Mouse (Mus musculus): ENCODE measurements around the gene Tcf7. TPM values are rescaled to one million over a fixed set of nuclear protein-coding genes. Genes with fewer than 3 reads are reported as not detected.

Gene Tcf7
- polyA plus RNA-seq, 1 experiment from 2014 or later, result 5.5 TPM

DNA sequence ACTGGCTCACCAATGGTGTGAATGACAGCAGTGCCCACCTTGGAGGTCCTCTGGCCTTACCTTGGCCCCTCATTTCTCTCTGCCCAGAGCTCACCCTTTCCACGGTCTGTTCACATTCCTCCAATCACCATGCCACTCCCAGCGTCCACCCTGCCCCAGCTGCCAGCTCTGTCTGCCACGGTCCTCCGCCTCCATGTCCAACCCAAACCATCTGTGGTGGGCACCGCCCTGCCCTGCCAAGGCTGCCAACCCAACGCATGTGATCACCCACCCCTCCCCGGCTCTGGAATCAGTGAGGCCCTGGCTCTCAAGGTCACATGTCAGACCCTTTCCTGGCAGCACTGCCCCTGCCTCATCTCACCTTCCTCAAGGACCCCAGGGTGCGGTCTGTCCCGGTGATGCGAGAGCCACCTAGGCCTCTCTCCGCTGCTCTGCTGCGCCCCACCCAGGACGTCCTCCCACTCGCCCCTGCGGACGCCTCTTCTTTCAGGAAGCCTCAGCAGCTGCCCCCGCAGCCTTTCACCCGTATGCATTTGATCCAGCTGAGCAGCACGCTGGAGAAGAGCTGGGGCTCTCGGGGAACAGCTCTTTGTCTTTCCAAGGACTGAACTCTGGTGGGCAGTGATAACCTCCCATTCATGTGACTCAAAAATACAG, 8.2 kb downstream of the Tcf7 start:
- no peak overlapping the region for H3K4me2 ChIP-seq
- no peak overlapping the region for H3K4me3 ChIP-seq (ENCODE audit: low read depth, low read length)
- H3K27me3 ChIP-seq (ENCODE audit: control insufficient read depth, insufficient read depth, low read length), result no peaks in the 10 kb centered on the region
- peaks cover 35% of the 10 kb centered on the region for H3K4me1 ChIP-seq (ENCODE audit: control insufficient read depth, insufficient read depth, low read length)
- no peaks in the 10 kb centered on the region for H3K9me3 ChIP-seq (replicated peaks; ENCODE audit: control insufficient read depth, low read length)
- ATAC-seq (replicated peaks; ENCODE audit: insufficient number of reproducible peaks, low FRiP score, low TSS enrichment), result no peak
- WGBS (ENCODE audit: insufficient replicate concordance), result 83% methylated on average over 20 of the region's 20 CpGs
- H3K9ac ChIP-seq (ENCODE audit: low read depth, low read length), result no peak overlapping the region
- H3K27ac ChIP-seq (ENCODE audit: low read depth, low read length), result no peak overlapping the region
- no peaks in the 10 kb centered on the region for H3K36me3 ChIP-seq (ENCODE audit: control insufficient read depth, insufficient read depth, low read length)

DNA sequence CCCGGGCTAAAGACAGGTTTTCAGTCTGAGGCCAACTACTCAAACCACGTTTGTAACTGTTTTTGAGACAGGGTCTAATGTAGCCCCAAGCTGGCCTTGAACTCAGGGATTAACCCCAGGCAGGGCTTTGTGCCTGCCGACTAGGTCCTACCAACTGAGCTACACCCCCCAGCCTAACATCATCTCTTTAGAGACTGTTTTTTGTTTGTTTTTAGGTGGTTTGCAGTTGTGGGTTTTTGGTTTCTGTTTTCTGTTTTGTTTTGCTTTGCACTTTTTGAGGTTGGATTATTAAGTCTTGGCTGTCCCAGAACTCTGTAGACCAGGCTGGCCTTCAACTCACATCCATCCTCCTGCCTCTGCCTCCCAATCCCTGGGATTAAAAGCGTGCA, 8.9 kb downstream of the Tcf7 start:
- H3K27me3 ChIP-seq (ENCODE audit: control insufficient read depth, insufficient read depth, low read length), result no peaks in the 10 kb centered on the region
- H3K4me3 ChIP-seq (ENCODE audit: low read depth, low read length), result no peak overlapping the region
- no peaks in the 10 kb centered on the region for H3K36me3 ChIP-seq (ENCODE audit: control insufficient read depth, insufficient read depth, low read length)
- 70% methylated on average over 4 of the region's 4 CpGs for WGBS (ENCODE audit: insufficient replicate concordance)
- H3K9me3 ChIP-seq (replicated peaks; ENCODE audit: control insufficient read depth, low read length), result no peaks in the 10 kb centered on the region
- no peak overlapping the region for H3K9ac ChIP-seq (ENCODE audit: low read depth, low read length)
- H3K4me1 ChIP-seq (ENCODE audit: control insufficient read depth, insufficient read depth, low read length), result peaks cover 35% of the 10 kb centered on the region
- ATAC-seq (replicated peaks; ENCODE audit: insufficient number of reproducible peaks, low FRiP score, low TSS enrichment), result no peak
- no peak overlapping the region for H3K4me2 ChIP-seq
- no peak overlapping the region for H3K27ac ChIP-seq (ENCODE audit: low read depth, low read length)

DNA sequence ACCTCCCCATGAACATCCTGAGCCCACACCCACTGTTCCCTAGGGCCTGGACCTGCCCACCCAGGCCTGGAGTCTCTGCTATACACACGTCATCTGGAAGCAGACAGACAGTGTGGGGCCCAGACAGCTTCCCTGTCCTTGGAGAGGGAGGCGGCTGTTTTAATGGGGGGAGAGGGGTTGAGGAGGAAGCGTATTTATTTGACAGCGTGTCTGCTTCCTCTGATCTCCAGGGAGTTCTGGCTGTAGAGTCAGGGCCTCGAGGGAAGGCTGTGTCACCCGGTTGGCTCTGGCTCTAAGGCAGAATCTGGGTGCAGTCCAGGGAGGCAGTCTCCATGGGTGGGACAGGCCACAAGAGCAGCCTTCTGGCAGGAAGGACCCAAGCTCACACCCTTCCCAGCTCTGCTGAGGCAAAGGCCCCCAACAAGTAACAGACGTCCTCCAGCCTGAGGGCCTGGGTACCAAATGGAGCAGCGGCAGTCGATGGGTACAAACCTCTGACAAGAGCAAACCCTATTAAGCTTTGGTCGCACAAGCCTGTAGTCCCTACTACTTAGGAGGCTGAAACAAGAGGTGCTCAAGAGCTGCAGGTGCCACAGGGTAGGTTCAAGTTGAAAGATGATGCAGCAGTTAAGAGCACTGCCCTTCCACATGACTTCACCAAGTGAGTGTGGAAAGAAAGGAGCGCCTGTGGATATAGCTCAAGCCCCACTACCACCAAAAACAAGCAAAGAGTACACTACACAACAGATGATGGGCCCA, 9.5 kb downstream of the Tcf7 start:
- 54% methylated on average over 11 of the region's 11 CpGs for WGBS (ENCODE audit: insufficient replicate concordance)
- H3K4me1 ChIP-seq (ENCODE audit: control insufficient read depth, insufficient read depth, low read length), result peaks cover 40% of the 10 kb centered on the region
- no peak overlapping the region for H3K27ac ChIP-seq (ENCODE audit: low read depth, low read length)

DNA sequence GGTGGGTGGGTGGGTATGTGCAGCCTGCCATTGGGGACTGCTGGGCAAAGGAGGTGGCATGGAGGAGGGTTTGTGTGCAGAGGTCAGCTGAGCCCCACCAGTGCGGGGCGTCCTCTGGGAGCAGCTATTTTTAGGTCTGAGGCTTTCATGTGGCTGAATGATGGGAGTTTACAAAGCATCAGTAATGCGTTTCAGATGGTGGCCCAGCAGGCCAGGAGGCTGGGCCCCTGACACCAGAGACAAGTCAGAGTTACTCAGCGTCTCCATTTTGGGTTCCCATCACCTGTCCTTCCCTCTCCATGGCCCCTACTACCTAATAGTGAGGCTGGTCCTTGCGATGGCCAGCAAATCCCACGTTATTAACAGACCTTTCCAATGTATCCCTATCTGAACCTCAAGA, 10.2 kb downstream of the Tcf7 start:
- 44% methylated on average over 6 of the region's 6 CpGs for WGBS (ENCODE audit: insufficient replicate concordance)
- H3K9me3 ChIP-seq (replicated peaks; ENCODE audit: control insufficient read depth, low read length), result no peaks in the 10 kb centered on the region
- H3K4me3 ChIP-seq (ENCODE audit: low read depth, low read length), result no peak overlapping the region
- peaks cover 48% of the 10 kb centered on the region for H3K4me1 ChIP-seq (ENCODE audit: control insufficient read depth, insufficient read depth, low read length)
- ATAC-seq (replicated peaks; ENCODE audit: insufficient number of reproducible peaks, low FRiP score, low TSS enrichment), result no peak
- H3K9ac ChIP-seq (ENCODE audit: low read depth, low read length), result 0 out of 2 replicates have a peak overlapping the region, but pooled peaks have one; percentile 34
- no peaks in the 10 kb centered on the region for H3K27me3 ChIP-seq (ENCODE audit: control insufficient read depth, insufficient read depth, low read length)
- 0 out of 2 replicates have a peak overlapping the region, but pooled peaks have one; percentile 35 for H3K27ac ChIP-seq (ENCODE audit: low read depth, low read length)
- no peaks in the 10 kb centered on the region for H3K36me3 ChIP-seq (ENCODE audit: control insufficient read depth, insufficient read depth, low read length)
- H3K4me2 ChIP-seq, result no peak overlapping the region

More for the DNA sequence above, 9.5 kb downstream of the Tcf7 start:
- no peaks in the 10 kb centered on the region for H3K36me3 ChIP-seq (ENCODE audit: control insufficient read depth, insufficient read depth, low read length)
- ATAC-seq (replicated peaks; ENCODE audit: insufficient number of reproducible peaks, low FRiP score, low TSS enrichment), result no peak
- H3K27me3 ChIP-seq (ENCODE audit: control insufficient read depth, insufficient read depth, low read length), result no peaks in the 10 kb centered on the region
- H3K9me3 ChIP-seq (replicated peaks; ENCODE audit: control insufficient read depth, low read length), result no peaks in the 10 kb centered on the region
- H3K4me3 ChIP-seq (ENCODE audit: low read depth, low read length), result no peak overlapping the region
- H3K9ac ChIP-seq (ENCODE audit: low read depth, low read length), result peak overlapping the region; percentile 34; the same call in 1 of the 2 replicates
- no peak overlapping the region for H3K4me2 ChIP-seq

DNA sequence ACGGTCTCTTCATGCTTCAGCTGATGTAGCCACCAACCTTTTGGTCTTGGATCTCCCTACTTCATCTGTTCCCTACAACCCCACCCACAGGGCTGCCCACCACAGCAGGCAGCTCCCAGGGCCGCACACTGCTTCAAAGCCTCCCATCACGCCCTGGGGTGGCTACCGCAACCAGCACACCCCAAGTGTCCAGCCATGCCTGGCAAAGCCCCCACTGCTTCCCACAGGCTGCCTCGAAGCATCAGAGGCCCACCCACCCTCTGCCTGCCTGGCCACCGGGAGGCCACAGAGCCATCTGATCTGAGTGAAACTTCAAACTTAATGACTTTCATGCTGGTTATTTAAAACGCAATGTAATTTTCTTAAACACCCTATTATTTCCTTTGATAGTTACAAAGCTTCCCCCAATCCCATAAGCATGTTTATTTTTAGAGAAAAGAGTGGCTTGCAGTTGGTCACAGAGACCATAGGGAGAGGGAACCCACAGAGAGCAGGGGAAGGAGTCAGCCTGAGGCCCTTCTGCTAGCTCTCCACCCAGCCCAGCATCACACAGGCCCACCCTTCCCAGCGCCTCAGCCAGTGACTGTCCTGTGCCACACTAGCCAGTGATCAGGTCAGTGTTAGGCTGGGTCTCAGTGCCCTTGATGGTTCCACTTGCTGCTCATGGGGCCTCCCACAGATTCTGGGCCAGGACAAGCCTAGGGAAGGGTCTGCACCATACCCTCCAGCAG, 10.9 kb downstream of the Tcf7 start:
- no peaks in the 10 kb centered on the region for H3K36me3 ChIP-seq (ENCODE audit: control insufficient read depth, insufficient read depth, low read length)
- no peak overlapping the region for H3K4me3 ChIP-seq (ENCODE audit: low read depth, low read length)
- H3K4me1 ChIP-seq (ENCODE audit: control insufficient read depth, insufficient read depth, low read length), result peaks cover 50% of the 10 kb centered on the region
- no peaks in the 10 kb centered on the region for H3K9me3 ChIP-seq (replicated peaks; ENCODE audit: control insufficient read depth, low read length)
- H3K27me3 ChIP-seq (ENCODE audit: control insufficient read depth, insufficient read depth, low read length), result no peaks in the 10 kb centered on the region
- 74% methylated on average over 8 of the region's 8 CpGs for WGBS (ENCODE audit: insufficient replicate concordance)
- 0 out of 2 replicates have a peak overlapping the region, but pooled peaks have one; percentile 35 for H3K27ac ChIP-seq (ENCODE audit: low read depth, low read length)
- ATAC-seq (replicated peaks; ENCODE audit: insufficient number of reproducible peaks, low FRiP score, low TSS enrichment), result no peak
- H3K4me2 ChIP-seq, result no peak overlapping the region
- 0 out of 2 replicates have a peak overlapping the region, but pooled peaks have one; percentile 34 for H3K9ac ChIP-seq (ENCODE audit: low read depth, low read length)

DNA sequence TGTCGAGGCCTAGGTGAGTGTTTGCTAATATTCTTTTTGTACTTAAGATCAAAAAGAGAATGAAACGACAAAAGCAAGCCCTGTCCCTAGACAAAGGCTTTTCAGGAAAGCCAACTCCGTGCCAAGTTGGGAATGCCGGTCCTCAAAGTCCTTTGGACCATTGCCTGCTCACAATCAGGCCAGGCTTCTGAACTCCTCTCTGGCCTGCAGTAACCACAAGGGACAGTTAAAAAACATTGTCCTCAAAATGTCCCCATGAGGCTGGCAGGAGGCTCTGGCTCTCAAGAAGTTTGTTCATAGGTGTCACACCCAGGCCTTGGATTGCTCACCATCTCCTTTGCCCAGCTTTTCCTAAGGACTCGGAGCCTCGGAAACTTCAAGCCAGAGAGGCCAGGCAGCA, 13.0 kb downstream of the Tcf7 start:
- no peaks in the 10 kb centered on the region for H3K36me3 ChIP-seq (ENCODE audit: control insufficient read depth, insufficient read depth, low read length)
- H3K27me3 ChIP-seq (ENCODE audit: control insufficient read depth, insufficient read depth, low read length), result no peaks in the 10 kb centered on the region
- no peak overlapping the region for H3K4me2 ChIP-seq
- 85% methylated on average over 6 of the region's 6 CpGs for WGBS (ENCODE audit: insufficient replicate concordance)
- no peaks in the 10 kb centered on the region for H3K9me3 ChIP-seq (replicated peaks; ENCODE audit: control insufficient read depth, low read length)
- peaks cover 56% of the 10 kb centered on the region for H3K4me1 ChIP-seq (ENCODE audit: control insufficient read depth, insufficient read depth, low read length)
- H3K4me3 ChIP-seq (ENCODE audit: low read depth, low read length), result no peak overlapping the region
- ATAC-seq (replicated peaks; ENCODE audit: insufficient number of reproducible peaks, low FRiP score, low TSS enrichment), result no peak
- H3K9ac ChIP-seq (ENCODE audit: low read depth, low read length), result no peak overlapping the region
- no peak overlapping the region for H3K27ac ChIP-seq (ENCODE audit: low read depth, low read length)

DNA sequence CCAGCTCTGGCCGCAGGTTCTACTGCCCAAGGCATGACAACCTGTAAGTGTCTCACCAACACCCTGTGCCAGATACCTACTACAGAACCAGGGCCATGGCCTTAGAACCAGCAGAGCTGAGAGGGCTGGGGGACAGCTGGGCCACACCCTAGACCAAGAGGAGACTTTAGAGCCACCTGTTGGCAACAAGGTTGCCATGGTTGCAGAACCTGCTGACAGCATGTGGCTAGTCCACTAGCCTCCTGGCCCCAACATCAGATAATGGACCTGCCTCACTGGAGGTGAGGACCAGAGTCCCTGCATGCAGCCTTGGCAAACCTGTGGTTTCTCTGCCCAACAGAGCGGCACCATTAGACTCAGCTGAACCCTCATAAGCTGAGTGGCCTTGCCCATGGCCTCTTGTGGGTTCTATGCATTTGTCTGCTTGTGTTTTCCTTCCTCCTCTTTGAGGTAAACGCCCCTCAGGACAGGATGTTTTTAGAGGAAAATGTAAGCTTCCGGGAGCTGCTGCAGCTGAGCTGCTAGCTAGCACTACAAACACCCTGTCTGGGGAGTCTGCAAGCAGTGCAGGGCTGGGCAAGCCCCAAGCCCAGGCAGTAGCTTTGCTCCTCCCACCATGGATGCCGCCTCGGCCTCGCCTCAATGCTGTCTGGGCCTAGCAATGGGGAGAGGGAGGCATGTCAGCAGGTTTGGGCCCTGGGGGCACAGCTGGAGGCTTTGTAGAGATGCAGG, 14.5 kb downstream of the Tcf7 start:
- 35% methylated on average over 7 of the region's 7 CpGs for WGBS (ENCODE audit: insufficient replicate concordance)
- no peak overlapping the region for H3K4me2 ChIP-seq
- no peak overlapping the region for H3K4me3 ChIP-seq (ENCODE audit: low read depth, low read length)
- no peaks in the 10 kb centered on the region for H3K36me3 ChIP-seq (ENCODE audit: control insufficient read depth, insufficient read depth, low read length)
- peak overlapping the region; percentile 60; the same call in 1 of the 2 replicates for H3K27ac ChIP-seq (ENCODE audit: low read depth, low read length)
- peaks cover 52% of the 10 kb centered on the region for H3K4me1 ChIP-seq (ENCODE audit: control insufficient read depth, insufficient read depth, low read length)
- no peaks in the 10 kb centered on the region for H3K27me3 ChIP-seq (ENCODE audit: control insufficient read depth, insufficient read depth, low read length)
- 0 out of 2 replicates have a peak overlapping the region, but pooled peaks have one; percentile 49 for H3K9ac ChIP-seq (ENCODE audit: low read depth, low read length)
- 0 out of 2 replicates have a peak, but pooled peaks have one; percentile 32 for ATAC-seq (replicated peaks; ENCODE audit: insufficient number of reproducible peaks, low FRiP score, low TSS enrichment)
- no peaks in the 10 kb centered on the region for H3K9me3 ChIP-seq (replicated peaks; ENCODE audit: control insufficient read depth, low read length)

DNA sequence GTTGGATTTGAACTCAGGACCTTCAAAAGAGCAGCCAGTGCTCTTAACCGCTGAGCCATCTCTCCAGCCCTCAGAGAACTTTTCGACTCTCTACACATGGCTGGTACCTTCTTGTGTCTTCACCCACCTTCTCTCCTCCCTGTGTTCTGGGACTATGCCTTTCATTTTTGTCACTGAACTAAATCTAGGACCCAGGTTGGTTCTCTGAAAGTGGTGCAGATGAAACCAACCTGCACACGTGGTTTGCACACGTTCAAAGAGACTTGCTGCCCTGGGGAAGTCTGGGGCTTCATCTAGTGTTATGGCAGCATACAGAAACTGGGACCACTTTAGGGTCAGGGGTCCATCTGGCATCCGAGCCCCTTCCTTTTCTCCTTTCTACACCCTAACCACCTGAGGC, 15.5 kb downstream of the Tcf7 start:
- Histone ChIP-seq H3K27ac (ENCODE audit: low read depth, low read length) (no peak overlapping the region), H3K4me3 (ENCODE audit: low read depth, low read length) (no peak overlapping the region), H3K36me3 (ENCODE audit: control insufficient read depth, insufficient read depth, low read length) (no peaks in the 10 kb centered on the region), H3K9me3 (replicated peaks; ENCODE audit: control insufficient read depth, low read length) (no peaks in the 10 kb centered on the region), H3K4me1 (ENCODE audit: control insufficient read depth, insufficient read depth, low read length) (peaks cover 42% of the 10 kb centered on the region), H3K27me3 (ENCODE audit: control insufficient read depth, insufficient read depth, low read length) (no peaks in the 10 kb centered on the region), H3K9ac (ENCODE audit: low read depth, low read length) (no peak overlapping the region), H3K4me2 (no peak overlapping the region)
- 85% methylated on average over 5 of the region's 5 CpGs for WGBS (ENCODE audit: insufficient replicate concordance)
- ATAC-seq (replicated peaks; ENCODE audit: insufficient number of reproducible peaks, low FRiP score, low TSS enrichment), result no peak

All from heart, embryonic 11.5 days (tissue).